Mouse (Mus musculus): ENCODE measurements around the gene Pde2a. TPM values are rescaled to one million over a fixed set of nuclear protein-coding genes. Genes with fewer than 3 reads are reported as not detected.
A peak's percentile ranks its signal among the peaks of the same experiment; 100 is the strongest.

Pde2a gene
- total RNA-seq, 2 experiments from 2014 or later, result 300 to 318 TPM

DNA sequence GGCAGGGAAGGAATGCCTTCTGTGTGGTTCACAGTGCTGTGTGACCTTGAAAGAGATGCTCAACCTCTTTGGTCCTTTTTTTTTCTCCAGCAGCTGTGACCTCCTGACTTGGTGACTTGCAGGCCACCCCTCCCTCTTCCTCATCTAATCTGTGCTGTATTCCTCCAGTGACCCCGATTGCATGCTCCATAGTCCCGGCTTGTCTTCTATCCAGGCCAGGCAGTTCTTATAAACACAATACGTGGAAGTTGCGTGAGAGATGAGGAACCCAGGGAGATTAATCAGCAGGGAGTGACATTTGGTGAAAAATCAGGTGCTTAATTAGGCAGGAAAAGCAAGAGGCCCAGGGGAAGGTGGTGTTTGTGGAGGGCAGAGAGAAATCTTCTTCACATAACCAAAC lies 69.5 kb downstream of the Pde2a start:
- DNase-seq (ENCODE audit: low spot score in 2 of 2), result no peak
- Histone ChIP-seq H3K27ac (no peak overlapping the region), H3K4me3 (no peak overlapping the region)
- TF ChIP-seq CTCF (conservative IDR thresholded peaks at IDR 0.05), result no peak

DNA sequence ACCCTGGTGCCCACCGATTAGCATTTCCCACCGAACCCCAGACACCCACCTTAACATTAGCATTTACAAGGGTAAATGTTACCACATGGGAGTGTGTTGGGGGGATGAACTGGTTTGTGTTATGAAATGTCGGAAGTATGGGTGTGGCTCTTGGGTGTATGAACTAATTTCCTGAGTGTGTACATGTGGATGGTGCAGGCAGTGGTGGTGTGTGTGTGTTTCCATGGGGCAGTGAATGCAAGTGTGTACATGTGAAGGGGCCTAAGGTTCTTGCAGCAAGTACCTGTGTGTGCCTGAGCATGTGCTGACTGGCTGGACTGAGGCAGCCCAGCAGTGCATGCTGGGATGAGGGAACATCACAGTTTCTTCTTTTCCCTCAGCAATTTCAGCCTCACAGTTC lies 76.9 kb downstream of the Pde2a start:
- DNase-seq (ENCODE audit: low spot score in 2 of 2), result no peak
- no peak for TF ChIP-seq CTCF (conservative IDR thresholded peaks at IDR 0.05)
- Histone ChIP-seq H3K27ac (peak overlapping the region; percentile 43; the same call in 1 of the 2 replicates), H3K4me3 (no peak overlapping the region)

DNA sequence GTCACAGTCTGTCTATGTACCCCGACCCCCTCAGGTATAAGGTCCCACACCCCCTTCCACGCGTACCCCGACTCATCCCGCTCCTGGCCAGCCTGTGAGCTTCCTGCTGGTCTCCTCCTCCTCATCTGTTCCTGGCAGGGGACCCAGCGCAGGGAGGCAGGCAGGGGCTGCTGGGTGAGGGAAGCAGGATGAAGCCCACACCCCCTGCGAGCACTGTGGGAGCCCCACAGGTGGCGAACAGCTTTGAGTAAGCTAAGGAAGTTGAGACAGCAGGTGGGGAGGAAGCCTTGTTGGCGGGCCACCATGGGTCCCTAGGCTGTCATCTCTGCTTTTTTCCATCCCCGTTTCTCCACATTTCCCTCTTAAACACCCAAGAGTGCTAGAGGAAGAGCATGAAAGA lies 77.8 kb downstream of the Pde2a start:
- TF ChIP-seq CTCF (conservative IDR thresholded peaks at IDR 0.05), result no peak
- H3K27ac ChIP-seq, result no peak overlapping the region; the same call in 1 of the 2 replicates
- H3K4me3 ChIP-seq, result no peak overlapping the region
- peak; percentile 44 to 63 for DNase-seq (ENCODE audit: low spot score in 2 of 2)

DNA sequence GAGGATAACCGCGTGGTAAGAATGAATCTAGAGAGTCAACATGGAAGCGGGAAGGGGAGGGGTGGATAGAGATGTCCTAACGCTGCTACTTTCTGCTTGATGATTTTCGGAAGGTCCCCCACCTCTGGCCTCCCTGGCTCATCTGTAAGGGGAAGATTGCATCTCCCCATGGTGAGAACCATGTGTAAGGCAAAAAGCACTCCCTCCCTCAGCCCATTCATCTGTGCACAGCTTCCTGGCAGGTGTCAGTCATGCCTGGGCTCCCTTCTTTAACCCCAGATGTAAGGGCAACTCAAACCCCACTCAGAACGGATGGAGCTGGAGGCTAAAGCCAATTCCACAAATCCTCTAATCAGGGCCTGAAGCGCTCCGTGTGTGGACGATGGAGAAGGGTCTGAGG lies 78.2 kb downstream of the Pde2a start:
- DNase-seq (ENCODE audit: low spot score in 2 of 2), result no peak
- H3K27ac ChIP-seq, result no peak overlapping the region

DNA sequence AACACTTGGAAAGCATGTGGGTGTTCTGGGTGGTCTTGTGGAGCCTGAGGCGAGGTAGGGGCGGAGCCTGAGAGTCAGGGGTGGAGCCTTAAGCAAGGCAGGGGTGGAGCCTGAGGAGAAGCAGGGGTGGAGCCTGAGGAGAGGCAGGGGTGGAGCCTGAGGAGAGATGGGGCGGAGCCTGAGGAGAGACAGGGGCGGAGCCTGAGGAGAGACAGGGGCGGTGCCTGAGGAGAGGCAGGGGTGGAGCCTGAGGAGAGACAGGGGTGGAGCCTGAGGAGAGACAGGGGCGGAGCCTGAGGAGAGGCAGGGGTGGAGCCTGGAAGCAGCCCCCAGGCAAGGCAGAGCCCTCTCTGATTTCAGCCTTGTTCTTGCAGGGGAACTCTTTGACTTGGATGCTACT lies 79.7 kb downstream of the Pde2a start:
- no peak overlapping the region for H3K27ac ChIP-seq
- no peak for DNase-seq (ENCODE audit: low spot score in 2 of 2)
- no peak overlapping the region for H3K4me3 ChIP-seq
- TF ChIP-seq CTCF (conservative IDR thresholded peaks at IDR 0.05), result no peak

More for the DNA sequence above, 78.2 kb downstream of the Pde2a start:
- TF ChIP-seq CTCF (conservative IDR thresholded peaks at IDR 0.05), result no peak
- no peak overlapping the region for H3K4me3 ChIP-seq

DNA sequence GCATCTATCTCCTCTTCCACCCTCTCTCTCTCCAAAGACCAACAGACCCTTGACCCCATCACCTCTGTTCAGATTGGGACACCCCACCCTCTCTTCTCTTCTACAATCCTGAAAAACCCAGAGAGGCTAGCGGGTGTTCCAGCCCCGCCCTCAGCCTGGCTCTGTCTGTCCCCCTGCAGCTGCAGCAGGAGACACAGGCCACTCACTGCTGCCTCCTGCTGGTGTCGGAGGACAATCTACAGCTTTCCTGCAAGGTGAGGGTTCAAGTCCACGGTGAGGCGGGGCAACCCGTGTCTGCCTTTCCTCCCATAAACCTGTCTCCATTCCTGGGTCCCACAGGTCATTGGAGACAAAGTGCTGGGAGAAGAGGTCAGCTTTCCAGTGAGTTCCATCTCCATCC lies 80.2 kb downstream of the Pde2a start:
- TF ChIP-seq CTCF (conservative IDR thresholded peaks at IDR 0.05), result peak; percentile 71
- DNase-seq (ENCODE audit: low spot score in 2 of 2), result no peak
- Histone ChIP-seq H3K27ac (no peak overlapping the region), H3K4me3 (no peak overlapping the region)

DNA sequence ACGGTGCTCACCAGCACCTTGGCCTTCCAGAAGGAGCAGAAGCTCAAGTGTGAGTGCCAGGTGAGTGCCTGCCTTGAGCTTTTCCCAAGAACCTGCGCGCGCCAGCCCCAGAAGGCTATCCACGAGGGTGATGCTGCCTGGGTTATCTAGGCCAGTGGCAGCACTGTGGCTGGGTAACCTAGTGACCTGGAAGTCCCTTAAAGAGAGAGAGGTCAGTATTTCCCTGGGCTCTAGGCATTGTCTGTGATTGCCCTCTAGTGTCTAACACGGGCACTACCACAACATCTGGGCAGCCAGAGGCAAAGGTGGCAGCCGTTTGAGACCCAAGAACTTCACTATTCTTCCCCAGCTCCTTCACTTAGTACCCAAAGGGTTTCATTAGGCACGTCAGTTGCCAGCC lies 81.9 kb downstream of the Pde2a start:
- Histone ChIP-seq H3K27ac (peak overlapping the region; percentile 1; the same call in 1 of the 2 replicates), H3K4me3 (no peak overlapping the region)
- DNase-seq (ENCODE audit: low spot score in 2 of 2), result peak in 1 of 2 experiments; percentile 53
- peak; percentile 92 for TF ChIP-seq CTCF (conservative IDR thresholded peaks at IDR 0.05)

DNA sequence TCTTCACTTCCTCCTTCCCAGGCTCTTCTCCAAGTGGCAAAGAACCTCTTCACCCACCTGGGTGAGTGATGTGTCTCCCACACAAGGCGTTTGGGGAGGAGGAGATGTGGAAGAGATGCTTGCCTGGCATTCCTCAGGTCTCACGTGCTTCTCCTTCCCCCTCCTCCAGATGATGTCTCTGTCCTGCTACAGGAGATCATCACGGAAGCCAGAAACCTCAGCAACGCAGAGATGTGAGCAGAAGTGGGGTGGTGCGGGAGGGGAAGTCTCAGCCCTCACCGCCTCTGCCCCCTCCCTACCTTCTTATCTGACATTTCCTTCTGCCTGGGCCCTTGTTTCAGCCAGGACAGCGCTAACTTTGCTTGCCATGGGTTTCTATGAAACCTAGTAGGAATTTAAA lies 82.3 kb downstream of the Pde2a start:
- TF ChIP-seq CTCF (conservative IDR thresholded peaks at IDR 0.05), result no peak
- Histone ChIP-seq H3K4me3 (no peak overlapping the region), H3K27ac (no peak overlapping the region)
- no peak for DNase-seq (ENCODE audit: low spot score in 2 of 2)

DNA sequence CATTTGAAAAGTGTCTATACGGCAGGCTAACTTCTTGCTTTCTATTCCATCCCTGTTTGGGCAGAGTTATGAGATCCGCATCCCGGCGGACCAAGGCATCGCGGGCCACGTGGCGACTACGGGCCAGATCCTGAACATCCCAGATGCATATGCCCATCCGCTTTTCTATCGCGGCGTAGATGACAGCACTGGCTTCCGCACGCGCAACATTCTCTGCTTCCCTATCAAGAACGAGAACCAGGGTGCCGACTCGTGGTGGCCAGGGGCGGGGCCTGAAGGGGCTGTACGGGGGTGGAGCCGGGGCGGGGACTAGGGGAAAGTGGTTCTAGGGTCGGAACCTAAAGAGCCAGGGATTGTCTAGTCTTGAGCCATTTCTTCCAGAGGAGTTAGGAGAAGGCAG lies 83.0 kb downstream of the Pde2a start:
- Histone ChIP-seq H3K4me3 (no peak overlapping the region), H3K27ac (no peak overlapping the region)
- no peak for TF ChIP-seq CTCF (conservative IDR thresholded peaks at IDR 0.05)
- DNase-seq (ENCODE audit: low spot score in 2 of 2), result no peak

DNA sequence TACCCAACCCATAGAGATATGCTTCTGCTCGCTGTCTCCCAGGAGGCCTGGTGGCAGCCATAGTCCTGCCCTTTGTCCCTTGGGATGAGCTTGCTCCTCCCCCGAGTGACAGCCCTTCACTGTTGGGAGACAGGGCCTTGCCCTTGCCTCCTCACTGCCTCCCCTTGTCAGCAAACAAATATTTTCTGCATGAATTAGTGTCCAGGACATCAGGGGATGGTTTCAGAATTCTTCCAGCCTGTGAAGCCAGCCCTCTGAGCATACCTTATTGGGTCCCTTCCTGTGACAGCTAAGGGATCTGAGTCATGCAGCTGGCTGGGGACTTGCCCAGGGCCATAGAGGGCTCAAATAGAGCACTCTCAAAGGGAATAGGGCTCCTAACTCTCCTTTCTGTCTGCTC lies 87.7 kb downstream of the Pde2a start:
- no peak overlapping the region for H3K4me3 ChIP-seq
- DNase-seq (ENCODE audit: low spot score in 2 of 2), result no peak
- H3K27ac ChIP-seq, result peak overlapping the region; percentile 36; the same call in 1 of the 2 replicates
- TF ChIP-seq CTCF (conservative IDR thresholded peaks at IDR 0.05), result no peak

DNA sequence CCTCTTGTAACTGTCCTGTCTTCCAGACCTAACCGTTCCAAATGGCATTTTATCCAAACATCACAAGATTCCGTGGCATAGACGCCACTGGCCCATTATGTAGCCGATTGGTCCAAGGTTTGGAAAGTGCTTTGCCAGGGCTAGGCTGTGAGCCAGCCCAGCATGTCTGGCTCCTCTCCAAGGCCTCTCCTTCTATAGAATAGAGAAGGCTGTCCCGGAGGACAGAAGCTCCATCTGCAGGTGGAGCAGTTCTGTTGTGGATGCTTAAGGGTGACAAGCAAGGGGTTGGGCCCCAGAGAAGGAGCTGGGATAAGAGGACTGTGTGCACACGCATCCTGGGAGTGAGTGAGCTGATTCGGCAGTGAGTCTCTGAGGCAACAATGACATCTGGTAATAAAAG lies 92.2 kb downstream of the Pde2a start:
- Histone ChIP-seq H3K27ac (peak overlapping the region; percentile 81), H3K4me3 (no peak overlapping the region)
- TF ChIP-seq CTCF (conservative IDR thresholded peaks at IDR 0.05), result 0 out of 2 replicates have a peak, but pooled peaks have one; percentile 14
- DNase-seq (ENCODE audit: low spot score in 2 of 2), result no peak

DNA sequence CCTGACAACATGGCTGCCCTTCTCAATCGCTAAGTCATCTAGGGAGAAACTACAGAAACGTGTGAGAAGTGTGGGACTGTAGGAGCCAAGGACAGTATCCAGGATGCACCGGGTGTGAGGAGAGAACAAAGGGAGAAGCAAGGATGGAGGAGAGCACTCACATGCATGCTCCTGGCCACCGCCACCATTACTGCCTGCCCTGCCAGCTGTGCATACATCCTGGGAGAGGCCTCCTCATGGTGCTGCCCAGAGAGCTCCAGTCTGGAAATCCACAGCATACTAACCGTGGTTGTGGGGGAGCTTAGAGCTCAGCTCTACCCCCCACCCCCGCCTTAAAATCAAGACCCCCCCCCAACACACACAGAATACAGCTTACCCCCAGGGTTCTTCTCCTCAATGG lies 93.3 kb downstream of the Pde2a start:
- no peak for TF ChIP-seq CTCF (conservative IDR thresholded peaks at IDR 0.05)
- no peak for DNase-seq (ENCODE audit: low spot score in 2 of 2)
- Histone ChIP-seq H3K27ac (peak overlapping the region; percentile 81), H3K4me3 (no peak overlapping the region)

DNA sequence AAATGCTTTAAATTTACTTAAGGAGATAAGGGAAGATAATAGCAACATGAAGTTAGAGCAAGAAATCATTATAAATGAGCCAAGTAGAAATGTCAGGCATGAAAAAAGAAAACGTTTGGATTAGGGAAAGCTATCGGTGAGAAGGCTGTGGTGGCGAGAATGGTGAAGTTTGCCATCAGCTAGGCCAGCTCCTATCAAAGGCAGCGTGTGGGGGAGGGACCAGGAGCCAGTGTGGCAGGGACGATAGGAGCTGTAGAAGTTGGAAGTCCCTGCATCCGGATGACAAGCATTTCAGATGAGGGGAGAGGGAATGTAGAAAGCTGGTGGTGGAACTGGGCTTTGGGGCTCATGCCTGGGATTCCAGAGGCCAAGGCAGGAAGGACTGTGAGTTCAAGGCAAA lies 93.8 kb downstream of the Pde2a start:
- no peak overlapping the region for H3K4me3 ChIP-seq
- no peak for DNase-seq (ENCODE audit: low spot score in 2 of 2)
- H3K27ac ChIP-seq, result peak overlapping the region; percentile 81
- TF ChIP-seq CTCF (conservative IDR thresholded peaks at IDR 0.05), result no peak

DNA sequence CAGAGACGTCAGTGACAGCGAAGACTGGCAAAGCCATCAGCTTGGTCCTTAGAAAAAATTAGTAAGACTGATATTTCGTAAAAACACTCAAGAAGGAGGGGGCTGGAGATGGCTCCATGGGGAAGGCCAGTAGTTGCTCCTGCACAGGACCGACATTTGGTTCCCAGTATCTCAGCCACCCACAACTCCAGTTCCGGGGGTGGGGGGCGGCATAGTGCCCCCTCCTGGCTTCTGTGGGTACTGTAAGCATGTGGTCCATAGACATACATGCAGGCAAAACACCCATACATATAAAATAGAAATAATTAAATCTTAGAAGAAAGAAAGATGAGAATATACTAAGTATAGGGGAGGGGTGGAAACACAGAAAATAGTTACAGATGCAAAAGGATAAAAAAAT lies 95.0 kb downstream of the Pde2a start:
- no peak overlapping the region for H3K27ac ChIP-seq
- H3K4me3 ChIP-seq, result no peak overlapping the region
- DNase-seq (ENCODE audit: low spot score in 2 of 2), result no peak
- TF ChIP-seq CTCF (conservative IDR thresholded peaks at IDR 0.05), result peak; percentile 71

DNA sequence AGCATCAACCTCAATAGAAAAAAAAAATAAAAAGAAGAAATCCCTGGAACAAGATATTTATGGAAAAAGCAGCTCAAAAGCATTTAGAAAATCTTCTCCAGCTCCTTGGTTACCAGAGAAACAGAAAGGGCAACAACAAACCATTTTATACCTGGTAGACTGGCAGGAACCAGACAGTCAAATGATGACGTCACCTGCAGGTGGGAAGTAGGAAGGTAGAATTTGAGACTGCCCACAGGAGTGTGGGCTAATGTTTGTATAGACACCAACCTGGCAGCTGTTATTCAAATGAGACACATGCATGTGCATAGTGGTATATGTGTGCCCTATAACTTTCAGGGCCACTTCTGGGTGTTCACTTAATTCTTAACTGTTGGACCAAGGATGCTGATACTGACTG lies 100.2 kb downstream of the Pde2a start:
- no peak for DNase-seq (ENCODE audit: low spot score in 2 of 2)
- no peak overlapping the region for H3K27ac ChIP-seq
- no peak overlapping the region for H3K4me3 ChIP-seq
- no peak for TF ChIP-seq CTCF (conservative IDR thresholded peaks at IDR 0.05)
